Mouse (Mus musculus) lung, postnatal 25 days (tissue): ENCODE measurements at regions not wholly inside any gene's neighbourhood (a gene's known extent, or its start where the extent isn't known, plus 50 kb on each side); places are given as distances from the start of the nearest gene placed in this dataset.
A peak's percentile ranks its signal among the peaks of the same experiment; 100 is the strongest.

Source experiments
- DNase-seq: peaks from one replicate; pipeline ENCODE4 v3.0.0; 2022; ENCODE audit warnings: low spot score

- no peak for DNase-seq
Measured at GRCm38 (mm10) chr8:126854121-126855055, 91.3 kb downstream of the Tomm20 start.

- peak; percentile 87 for DNase-seq
Measured at GRCm38 (mm10) chr8:126852663-126853390, 92.8 kb downstream of the Tomm20 start.

- peak; percentile 82 for DNase-seq
Measured at GRCm38 (mm10) chr8:126852184-126852583, 93.5 kb downstream of the Tomm20 start.

GRCm38 (mm10) chr8:126851780-126852179 is 93.9 kb downstream of the Tomm20 start:
- DNase-seq, result no peak

GRCm38 (mm10) chr8:126850189-126850535 is 95.5 kb downstream of the Tomm20 start:
- no peak for DNase-seq

GRCm38 (mm10) chr8:126849411-126850188 is 96.0 kb downstream of the Tomm20 start:
- DNase-seq, result peak; percentile 81

- no peak for DNase-seq
Measured at GRCm38 (mm10) chr8:126848369-126849105, 97.1 kb downstream of the Tomm20 start.

- DNase-seq, result no peak
Measured at GRCm38 (mm10) chr8:126847664-126848353, 97.8 kb downstream of the Tomm20 start.

GRCm38 (mm10) chr8:126846188-126846565 is 99.5 kb downstream of the Tomm20 start:
- DNase-seq, result no peak

GRCm38 (mm10) chr8:126845530-126846187 is 100.0 kb downstream of the Tomm20 start:
- DNase-seq, result no peak

GRCm38 (mm10) chr8:126844627-126845026 is 101.0 kb downstream of the Tomm20 start:
- DNase-seq, result peak; percentile 91

- no peak for DNase-seq
Measured at GRCm38 (mm10) chr8:126841187-126841586, 104.5 kb downstream of the Tomm20 start.

GRCm38 (mm10) chr8:126839712-126840355 is 105.8 kb downstream of the Tomm20 start:
- peak; percentile 86 for DNase-seq

GRCm38 (mm10) chr8:126839039-126839711 is 106.5 kb downstream of the Tomm20 start:
- no peak for DNase-seq

GRCm38 (mm10) chr8:126838228-126838627 is 107.4 kb downstream of the Tomm20 start:
- no peak for DNase-seq

GRCm38 (mm10) chr8:126837318-126838025 is 108.2 kb downstream of the Tomm20 start:
- peak; percentile 74 for DNase-seq

GRCm38 (mm10) chr8:126835554-126835953 is 110.1 kb downstream of the Tomm20 start:
- no peak for DNase-seq
